Mouse (Mus musculus): ENCODE measurements around the gene Bmpr2.

- TF ChIP-seq CTCF (IDR thresholded peaks at IDR 0.05; ENCODE audit: control insufficient read depth, insufficient read depth, insufficient read length) = no peak
- no peak for TF ChIP-seq FOSL1 (IDR thresholded peaks at IDR 0.05; ENCODE audit: insufficient read depth, low read length, poor library complexity, severe bottlenecking)
- no peak for TF ChIP-seq CEBPB (IDR thresholded peaks at IDR 0.05; ENCODE audit: low read depth)
- TF ChIP-seq MYOG (IDR thresholded peaks at IDR 0.05; ENCODE audit: control insufficient read depth, extremely low read depth, insufficient read length) = no peak
- TF ChIP-seq MAX (IDR thresholded peaks at IDR 0.05) = no peak
Observed at GRCm38 (mm10) chr1:59719900-59720299, 43.3 kb upstream of the Bmpr2 start.
